Mouse (Mus musculus) heart, postnatal 0 days (tissue): ENCODE results near the gene Ephx3.
"Not testable (repeated sequence)": the region's sequence is repeated elsewhere in the genome, so short reads cannot be mapped to it uniquely, and the experiment has no call there.

Source experiments
- CTCF ChIP-seq: IDR thresholded peaks from 2 replicates; pipeline ENCODE4 v1.5.1; 2016; ENCODE audit warnings: antibody characterized with exemption, control low read depth, low read depth
- EP300 ChIP-seq: IDR thresholded peaks from 2 replicates; pipeline ENCODE4 v1.6.1; 2016; ENCODE audit warnings: antibody characterized with exemption, low read depth

DNA sequence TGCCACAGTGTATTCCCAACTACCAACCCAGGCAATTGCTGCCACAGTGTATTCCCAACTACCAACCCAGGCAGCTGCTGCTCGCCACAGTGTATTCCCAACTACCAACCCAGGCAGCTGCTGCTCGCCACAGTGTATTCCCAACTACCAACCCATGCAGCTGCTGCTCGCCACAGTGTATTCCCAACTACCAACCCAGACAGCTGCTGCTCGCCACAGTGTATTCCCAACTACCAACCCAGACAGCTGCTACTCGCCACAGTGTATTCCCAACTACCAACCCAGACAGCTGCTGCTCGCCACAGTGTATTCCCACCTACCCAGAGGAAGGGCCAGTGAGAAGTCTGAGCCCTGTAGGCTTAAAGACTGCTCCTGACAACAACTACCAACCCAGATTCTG is 22.2 kb upstream of the Ephx3 start:
- TF ChIP-seq CTCF, EP300: not testable (repeated sequence)
